Mouse (Mus musculus) stomach, postnatal 0 days (tissue): ENCODE results near the gene Kcna10.

Experiments
- CTCF ChIP-seq: IDR thresholded peaks from 2 replicates; pipeline ENCODE4 v1.5.1; 2016; ENCODE audit warnings: antibody characterized with exemption, low read depth, mild to moderate bottlenecking, moderate library complexity
- EP300 ChIP-seq: optimal IDR thresholded peaks from 2 replicates; pipeline ENCODE3; 2016; ENCODE audit warnings: antibody characterized with exemption

DNA sequence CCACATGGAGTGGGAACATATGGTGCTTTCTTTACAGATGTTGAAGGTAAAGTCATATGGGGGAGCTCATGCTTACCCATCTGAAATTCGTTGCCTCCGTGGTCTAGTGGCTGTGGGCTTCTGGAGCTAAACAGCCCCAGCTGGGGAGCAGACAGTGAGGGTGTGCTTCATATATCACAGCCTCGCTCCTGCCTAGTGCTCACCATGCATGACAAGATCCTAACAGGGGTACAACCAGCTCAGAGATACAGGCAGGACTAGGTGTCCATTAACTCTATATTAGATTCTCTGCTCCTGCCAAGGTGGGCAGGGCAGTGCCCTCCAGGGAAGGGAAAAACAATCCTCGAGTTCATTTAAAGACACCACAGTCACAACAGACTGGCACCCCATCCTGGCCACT is 48.3 kb downstream of the Kcna10 start:
- TF ChIP-seq CTCF (no peak), EP300 (no peak)
